Mouse (Mus musculus): Measurements from ENCODE around the gene Cnfn. TPM values are rescaled to one million over a fixed set of nuclear protein-coding genes. Genes with fewer than 3 reads are reported as not detected.
"Not testable (repeated sequence)": the region's sequence is repeated elsewhere in the genome, so short reads cannot be mapped to it uniquely, and the experiment has no call there.

Gene Cnfn
- total RNA-seq, 2 experiments from 2014 or later = not detected

GRCm38 (mm10) chr7:25376556-25376955 lies 7.0 kb upstream of the Cnfn start:
- intact Hi-C loops (cut with DNase I) = no loop called here
- peak; percentile 88 to 90 for DNase-seq (ENCODE audit: low spot score in 2 of 2)

DNA sequence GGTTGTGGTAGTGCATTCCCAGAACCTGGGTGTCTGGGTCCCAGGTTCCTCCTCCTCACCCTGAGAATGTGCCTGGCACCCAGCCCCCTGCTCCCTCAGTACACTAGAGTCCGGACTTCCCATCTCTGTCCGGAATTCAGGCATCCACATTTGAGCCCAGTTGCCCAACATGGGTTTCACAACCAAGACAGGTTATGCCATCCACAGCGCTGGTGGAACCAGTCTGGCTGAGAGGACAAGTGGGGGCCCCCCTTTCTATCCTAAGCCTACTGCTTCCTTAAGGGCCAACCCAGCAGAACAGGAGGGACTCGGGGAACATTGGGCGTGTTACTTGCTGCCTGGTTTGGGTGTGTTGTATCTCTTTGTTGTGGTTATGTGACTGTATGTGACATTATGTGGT lies 2.9 kb upstream of the Cnfn start:
- intact Hi-C loops (cut with DNase I) = no loop called here
- DNase-seq (ENCODE audit: low spot score in 2 of 2) = no peak

GRCm38 (mm10) chr7:25368333-25368732 lies 1.2 kb downstream of the Cnfn start:
- DNase-seq (ENCODE audit: low spot score in 2 of 2) = no peak
- intact Hi-C loops (cut with DNase I) = no loop called here

- no peak for DNase-seq (ENCODE audit: low spot score in 2 of 2)
- intact Hi-C loops (cut with DNase I) = no loop called here
Observed at GRCm38 (mm10) chr7:25367632-25368293, 1.8 kb downstream of the Cnfn start.

DNA sequence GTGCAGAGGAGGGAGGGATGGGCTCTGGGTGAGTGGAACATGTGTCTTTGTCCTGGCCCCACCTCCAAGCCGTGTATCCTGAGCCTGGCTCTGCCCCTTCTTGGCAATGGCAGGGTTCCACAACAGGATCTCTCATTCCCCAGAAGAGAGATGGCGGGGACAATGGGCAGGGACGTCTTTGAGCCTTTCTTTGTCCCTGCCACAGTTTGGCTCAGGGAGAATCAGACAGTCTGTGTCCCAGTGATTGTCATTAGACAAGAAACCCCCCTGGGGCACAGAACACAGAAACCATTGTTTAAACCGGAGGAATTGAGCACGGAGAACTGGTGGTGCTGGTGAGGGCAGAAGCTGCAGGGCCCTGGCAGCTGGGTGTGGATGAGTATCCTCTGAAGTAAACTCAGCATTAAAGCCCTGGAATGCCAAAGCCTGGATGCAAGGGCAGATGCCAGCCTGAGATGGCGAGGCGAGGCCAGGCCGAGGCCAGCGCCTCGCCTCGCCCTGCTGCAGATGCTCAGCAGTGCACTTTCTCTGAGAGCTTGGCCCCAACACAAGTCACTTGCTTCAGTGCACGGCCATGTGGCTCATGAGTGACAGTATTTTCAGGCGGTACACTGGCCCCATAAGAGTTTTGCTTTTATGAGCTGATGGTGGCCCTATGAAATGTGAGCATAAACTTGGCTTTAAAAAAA lies 3.4 kb downstream of the Cnfn start:
- DNase-seq (ENCODE audit: low spot score in 2 of 2) = no peak
- intact Hi-C loops (cut with DNase I) = no loop called here

GRCm38 (mm10) chr7:25363632-25364031 lies 5.9 kb downstream of the Cnfn start:
- no peak for DNase-seq (ENCODE audit: low spot score in 2 of 2)
- intact Hi-C loops (cut with DNase I) = loop anchor here (5.0 kb wide), 1 partner anchor 36 kb away; no protein-coding TSS in a partner anchor

DNA sequence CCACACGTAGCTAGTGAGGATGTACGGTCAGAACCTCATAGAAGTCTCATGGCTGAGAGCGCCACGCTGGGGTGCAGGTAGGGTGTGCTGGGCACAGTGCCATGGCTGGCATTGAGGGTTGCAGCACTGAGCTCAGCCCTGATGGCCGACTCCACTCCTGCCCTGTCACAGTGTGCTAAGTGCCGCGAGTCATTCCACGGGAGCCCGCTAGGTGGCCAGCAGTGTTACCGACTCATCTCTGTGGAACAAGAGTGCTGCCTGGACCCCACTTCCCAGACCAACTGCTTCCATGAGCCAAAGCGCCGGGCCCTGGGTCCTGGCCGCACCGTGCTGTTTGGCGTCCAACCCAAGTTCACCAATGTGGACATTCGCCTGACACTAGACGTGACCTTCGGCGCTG lies 6.4 kb downstream of the Cnfn start:
- no peak for DNase-seq (ENCODE audit: low spot score in 2 of 2)
- intact Hi-C loops (cut with DNase I) = loop anchor here (5.0 kb wide), 1 partner anchor 36 kb away; no protein-coding TSS in a partner anchor

DNA sequence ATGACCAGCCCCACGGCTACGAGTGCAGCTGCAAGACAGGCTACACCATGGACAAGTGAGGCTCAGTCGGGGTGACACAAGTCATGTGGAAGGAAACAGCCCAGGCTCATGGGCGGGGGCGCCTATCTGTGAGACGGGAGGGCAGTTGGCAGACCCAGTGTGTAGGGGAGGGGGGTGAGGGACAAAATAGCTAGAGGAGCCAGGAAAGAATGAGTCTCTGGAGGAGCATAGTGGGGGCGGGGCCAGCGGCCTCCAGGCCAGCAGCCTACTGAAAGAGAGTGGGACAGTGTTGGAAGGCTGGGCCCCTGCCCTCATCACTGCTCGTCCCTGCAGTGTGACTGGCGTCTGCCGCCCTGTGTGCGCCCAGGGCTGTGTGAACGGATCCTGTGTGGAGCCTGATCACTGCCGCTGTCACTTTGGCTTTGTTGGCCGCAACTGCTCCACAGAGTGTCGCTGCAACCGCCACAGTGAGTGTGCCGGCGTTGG lies 10.8 kb downstream of the Cnfn start:
- no peak for DNase-seq (ENCODE audit: low spot score in 2 of 2)
- intact Hi-C loops (cut with DNase I) = no loop called here

DNA sequence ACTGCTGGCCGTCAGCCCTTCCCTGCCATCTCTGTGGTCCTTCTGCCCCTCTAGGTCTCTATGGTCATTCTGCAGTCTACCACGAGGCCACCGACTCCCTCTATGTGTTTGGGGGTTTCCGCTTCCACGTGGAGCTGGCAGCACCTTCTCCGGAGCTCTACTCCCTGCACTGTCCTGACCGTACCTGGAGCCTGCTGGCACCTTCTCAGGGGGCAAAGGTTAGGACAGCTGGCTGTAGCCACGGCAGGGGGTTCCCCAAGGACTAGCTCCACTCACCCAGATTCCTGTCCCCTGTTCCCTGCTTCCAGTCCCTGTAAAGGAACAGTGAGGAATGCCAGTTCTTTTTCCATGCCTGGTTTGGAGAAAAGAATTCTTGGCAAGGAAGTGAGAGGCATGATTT lies 20.7 kb downstream of the Cnfn start:
- intact Hi-C loops (cut with DNase I) = no loop called here
- no peak for DNase-seq (ENCODE audit: low spot score in 2 of 2)

DNA sequence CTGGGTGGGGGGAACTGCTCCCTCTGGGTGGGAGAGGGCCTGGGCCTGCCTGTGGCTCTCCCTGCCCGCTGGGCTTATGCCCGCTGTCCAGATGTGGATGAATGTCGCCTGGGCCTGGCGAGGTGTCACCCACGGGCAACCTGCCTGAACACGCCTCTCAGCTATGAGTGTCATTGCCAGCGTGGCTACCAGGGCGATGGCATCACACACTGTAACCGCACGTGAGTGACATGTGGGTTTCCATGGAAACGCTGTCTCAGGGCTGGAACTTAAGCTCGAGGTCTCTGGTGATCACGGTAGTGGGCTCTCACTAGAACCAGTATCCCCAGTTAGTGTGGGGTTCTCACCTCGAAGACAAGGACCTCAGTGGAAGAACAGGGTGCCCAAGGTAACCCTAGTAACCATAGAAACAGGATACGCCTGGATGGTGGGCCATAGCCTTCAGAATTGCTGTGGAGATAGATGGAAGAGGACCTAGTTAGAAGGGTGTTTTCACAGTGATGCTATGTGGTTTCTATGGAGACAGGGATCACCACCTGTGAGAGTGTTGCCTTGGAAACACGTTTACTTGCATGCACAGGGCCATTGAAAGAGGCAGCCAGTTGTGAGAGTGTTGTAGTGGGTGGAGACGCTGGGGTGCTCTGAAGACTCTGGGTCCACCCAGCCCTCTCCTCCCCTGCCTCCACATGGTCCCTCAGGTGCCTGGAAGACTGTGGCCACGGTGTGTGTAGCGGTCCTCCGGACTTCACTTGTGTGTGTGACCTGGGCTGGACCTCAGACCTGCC lies 28.3 kb downstream of the Cnfn start:
- intact Hi-C loops (cut with DNase I) = no loop called here
- DNase-seq (ENCODE audit: low spot score in 2 of 2) = peak in 1 of 2 experiments; percentile 24

- intact Hi-C loops (cut with DNase I) = loop anchor here (10.0 kb wide), 1 partner anchor 255 kb away; no protein-coding TSS in a partner anchor
- no peak for DNase-seq (ENCODE audit: low spot score in 2 of 2)
Observed at GRCm38 (mm10) chr7:25339329-25339728, 30.2 kb downstream of the Cnfn start.

DNA sequence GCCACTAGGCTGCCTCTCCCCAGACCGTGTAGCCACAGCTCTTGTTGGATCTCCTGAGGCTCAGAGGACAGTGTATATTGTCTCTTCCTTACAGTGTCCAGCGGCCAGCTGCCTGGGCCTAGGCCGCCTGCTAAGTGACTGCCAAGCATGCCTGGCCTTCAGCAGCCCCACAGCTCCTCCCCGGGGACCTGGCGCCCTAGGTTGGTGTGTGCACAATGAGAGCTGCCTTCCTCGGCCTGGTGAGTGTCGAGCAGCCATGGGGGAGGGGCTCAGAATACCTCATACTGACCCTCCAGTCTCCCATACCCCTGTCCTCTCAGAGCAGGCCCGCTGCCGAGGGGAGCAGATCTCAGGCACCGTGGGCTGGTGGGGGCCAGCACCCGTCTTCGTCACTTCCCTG lies 35.1 kb downstream of the Cnfn start:
- no peak for DNase-seq (ENCODE audit: low spot score in 2 of 2)
- intact Hi-C loops (cut with DNase I) = loop anchor here (10.0 kb wide), 1 partner anchor 260 kb away; no protein-coding TSS in a partner anchor

- intact Hi-C loops (cut with DNase I) = loop anchor here (10.0 kb wide), 1 partner anchor 261 kb away; no protein-coding TSS in a partner anchor
- peak; percentile 45 to 55 for DNase-seq (ENCODE audit: low spot score in 2 of 2)
Observed at GRCm38 (mm10) chr7:25333596-25334307, 35.8 kb downstream of the Cnfn start.

DNA sequence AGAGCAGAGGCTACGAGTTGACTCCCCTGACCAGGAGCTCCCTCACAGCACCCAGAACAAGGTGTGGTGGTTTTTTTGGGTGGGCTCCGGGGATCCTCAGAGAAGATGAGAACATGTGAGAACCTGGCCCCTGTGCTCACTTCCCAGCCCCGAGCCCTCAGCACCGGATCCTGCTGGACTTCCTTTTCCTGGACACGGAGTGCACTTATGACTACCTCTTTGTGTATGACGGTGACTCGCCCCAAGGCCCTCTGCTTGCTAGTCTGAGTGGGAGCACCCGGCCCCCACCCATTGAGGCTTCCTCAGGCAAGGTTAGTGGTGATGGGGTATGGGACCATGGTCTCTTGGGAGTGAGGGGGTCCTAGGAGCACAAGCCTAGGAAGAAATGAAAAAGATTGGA lies 43.3 kb downstream of the Cnfn start:
- no peak for DNase-seq (ENCODE audit: low spot score in 2 of 2)
- intact Hi-C loops (cut with DNase I) = loop anchor here (5.0 kb wide), 1 partner anchor 36 kb away; no protein-coding TSS in a partner anchor

DNA sequence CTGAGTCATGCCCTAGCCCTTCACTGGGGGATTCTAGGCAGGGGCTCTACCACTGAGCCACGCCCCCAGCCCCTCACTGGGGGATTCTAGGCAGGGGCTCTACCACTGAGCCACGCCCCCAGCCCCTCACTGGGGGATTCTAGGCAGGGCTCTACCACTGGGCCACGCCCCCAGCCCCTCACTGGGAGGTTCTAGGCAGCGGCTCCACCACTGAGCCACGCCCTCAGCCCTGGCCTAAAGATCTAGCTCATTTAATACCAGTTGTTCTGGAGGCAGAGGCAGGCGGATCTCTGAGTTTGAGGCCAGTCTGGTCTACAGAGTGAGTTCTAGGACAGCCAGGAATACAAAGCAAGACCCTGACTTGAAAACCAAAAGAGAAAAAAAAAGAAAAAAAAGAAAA lies 44.1 kb downstream of the Cnfn start:
- DNase-seq (ENCODE audit: low spot score in 2 of 2) = not testable (repeated sequence)
- intact Hi-C loops (cut with DNase I) = loop anchor here (5.0 kb wide), 1 partner anchor 37 kb away; no protein-coding TSS in a partner anchor

DNA sequence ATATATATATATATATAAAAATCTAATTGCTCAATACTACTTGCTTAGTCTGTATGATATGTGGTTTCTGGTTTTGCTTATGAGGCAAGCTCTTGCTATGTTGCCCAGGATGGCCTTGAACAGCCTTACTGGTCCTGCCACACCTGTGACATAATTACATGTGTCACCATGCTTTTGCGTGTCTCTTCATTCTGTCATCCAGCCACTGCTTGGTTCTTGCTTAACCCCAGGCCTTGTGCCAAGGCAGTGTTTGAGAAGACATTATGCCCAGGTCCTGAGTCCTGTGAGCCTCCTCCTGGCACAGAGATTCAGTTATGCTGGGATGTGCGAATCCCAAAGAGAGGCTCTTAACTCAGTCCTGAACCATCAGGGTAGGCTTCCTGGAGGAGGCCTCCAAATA lies 46.3 kb downstream of the Cnfn start:
- DNase-seq (ENCODE audit: low spot score in 2 of 2) = no peak
- intact Hi-C loops (cut with DNase I) = no loop called here

DNA sequence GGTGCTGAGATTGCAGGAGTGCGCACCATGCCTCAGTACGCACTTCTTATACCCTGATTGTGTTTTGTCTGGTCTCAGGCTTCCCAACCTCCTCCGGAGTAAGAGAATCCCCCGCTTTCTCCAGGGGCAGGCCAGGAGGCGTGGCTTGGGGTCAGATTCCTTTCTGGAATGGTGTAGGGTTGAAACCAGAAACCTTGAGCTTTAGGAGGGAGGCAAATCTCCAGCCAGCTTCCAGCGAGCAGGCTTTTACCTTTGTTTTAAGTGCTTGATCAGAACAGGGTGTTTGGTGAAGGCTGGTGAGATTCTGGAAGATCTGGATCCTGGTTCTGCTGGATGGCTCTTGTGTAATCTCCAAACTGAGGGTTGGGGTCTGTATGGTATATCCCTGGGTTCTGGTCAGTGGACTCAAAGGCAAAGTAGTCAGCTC lies 47.5 kb downstream of the Cnfn start:
- intact Hi-C loops (cut with DNase I) = no loop called here
- no peak for DNase-seq (ENCODE audit: low spot score in 2 of 2)

Data from left cerebral cortex, postnatal 36 days (tissue).